Mouse (Mus musculus): Measurements from ENCODE around the gene Gm44502. TPM values are rescaled to one million over a fixed set of nuclear protein-coding genes. Genes with fewer than 3 reads are reported as not detected.

The Gm44502 gene
- total and polyA plus RNA-seq, 3 experiments: not detected

DNA sequence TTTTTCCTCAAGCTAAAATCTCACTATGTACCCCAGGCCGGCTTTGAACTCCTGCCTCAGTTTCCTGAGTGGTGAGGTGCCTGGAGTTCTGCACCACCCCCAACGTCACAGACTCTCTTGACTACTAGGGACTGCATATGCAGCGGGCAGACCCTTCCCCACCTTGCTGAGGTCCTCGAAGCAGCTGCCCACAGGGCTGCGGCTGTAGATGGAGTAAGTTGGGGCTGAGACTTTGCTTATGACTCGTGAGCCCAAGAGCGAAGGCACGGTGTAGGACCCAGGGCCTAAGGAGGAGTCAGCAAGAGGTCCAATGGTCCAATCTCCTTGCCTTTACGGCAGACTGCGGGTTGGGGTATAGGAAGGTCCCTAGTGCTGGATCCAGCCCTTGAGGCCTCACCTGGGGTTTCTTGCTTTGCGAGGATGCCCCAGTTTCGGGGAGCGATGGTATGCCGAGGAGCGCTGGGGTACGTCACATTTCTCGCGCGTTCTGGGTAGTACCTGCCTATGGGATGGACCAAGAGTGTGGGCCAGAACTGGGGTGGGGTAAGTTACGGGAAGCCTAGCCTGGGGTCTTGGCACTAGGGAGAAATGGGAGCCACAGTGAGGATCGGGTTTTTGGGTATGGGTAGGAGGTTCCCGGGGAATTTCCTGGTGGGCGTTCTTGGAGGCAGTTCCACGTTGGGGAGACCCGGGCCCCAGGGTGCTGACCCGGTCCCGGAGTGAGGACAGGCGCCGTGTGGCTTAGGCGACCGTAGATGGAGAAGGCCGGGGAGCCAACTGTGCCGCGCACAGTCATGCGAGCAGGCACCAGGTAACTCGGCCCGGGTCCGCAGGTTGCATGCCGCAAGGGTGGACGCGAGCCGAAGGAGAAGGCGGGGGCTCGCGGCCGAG, 51.3 kb downstream of the Gm44502 start:
- no peaks in the 10 kb centered on the region for H3K27me3 ChIP-seq (ENCODE audit: control insufficient read depth in 1 of 2, insufficient read depth in 2 of 2, low read length in 2 of 2)
- H3K4me1 ChIP-seq (ENCODE audit: control insufficient read depth in 1 of 2, insufficient read depth in 2 of 2, low read length in 2 of 2): peaks cover 0 to 11% of the 10 kb centered on the region in 2 experiments; a peak in 1 of 4 replicates
- no peak for DNase-seq (ENCODE audit: low read depth, low spot score)
- H3K79me2 ChIP-seq (ENCODE audit: control insufficient read depth, insufficient read depth, low read length, poor library complexity): peaks cover 7% of the 10 kb centered on the region
- H3K27ac ChIP-seq (ENCODE audit: control insufficient read depth, low read depth, low read length): no peak overlapping the region
- H3K9me3 ChIP-seq (replicated peaks; ENCODE audit: insufficient read depth, low read length): no peaks in the 10 kb centered on the region
- no peak for TF ChIP-seq CTCF (IDR thresholded peaks at IDR 0.05 in 2 of 3, conservative IDR thresholded peaks at IDR 0.05 in 1 of 3; ENCODE audit: control insufficient read depth in 1 of 3, insufficient read depth in 1 of 3, low read depth in 2 of 3, low read length in 3 of 3, poor library complexity in 1 of 3, severe bottlenecking in 1 of 3)
- no peak for TF ChIP-seq GABPA (IDR thresholded peaks at IDR 0.05; ENCODE audit: low read depth, low read length)
- no peak for TF ChIP-seq ETS1 (IDR thresholded peaks at IDR 0.05; ENCODE audit: low read depth, low read length)
- no peak for TF ChIP-seq NRF1 (IDR thresholded peaks at IDR 0.05; ENCODE audit: insufficient read depth, low read depth, low read length, poor library complexity, severe bottlenecking)
- no peak for TF ChIP-seq MAZ (IDR thresholded peaks at IDR 0.05; ENCODE audit: low read depth, low read length)
- no peak for TF ChIP-seq KAT2A (conservative IDR thresholded peaks at IDR 0.05; ENCODE audit: low read depth, low read length)
- TF ChIP-seq MXI1 (IDR thresholded peaks at IDR 0.05; ENCODE audit: low read depth, low read length): no peak
- no peak for TF ChIP-seq TAL1 (IDR thresholded peaks at IDR 0.05; ENCODE audit: low read length)
- TF ChIP-seq BHLHE40 (IDR thresholded peaks at IDR 0.05; ENCODE audit: borderline replicate concordance, low read depth, low read length): no peak
- TF ChIP-seq SMC3 (IDR thresholded peaks at IDR 0.05; ENCODE audit: low read depth, low read length): no peak
- H3K36me3 ChIP-seq (ENCODE audit: control insufficient read depth in 1 of 2, insufficient read depth in 2 of 2, low read length in 2 of 2): peaks cover 0 to 8% of the 10 kb centered on the region in 2 experiments; a peak in 2 of 4 replicates
- H3K9ac ChIP-seq (ENCODE audit: control insufficient read depth, low read depth, low read length, poor library complexity, severe bottlenecking): no peak overlapping the region
- H3K4me3 ChIP-seq (ENCODE audit: control insufficient read depth in 1 of 2, insufficient read depth in 1 of 2, low read depth in 2 of 2, low read length in 2 of 2): no peak overlapping the region

DNA sequence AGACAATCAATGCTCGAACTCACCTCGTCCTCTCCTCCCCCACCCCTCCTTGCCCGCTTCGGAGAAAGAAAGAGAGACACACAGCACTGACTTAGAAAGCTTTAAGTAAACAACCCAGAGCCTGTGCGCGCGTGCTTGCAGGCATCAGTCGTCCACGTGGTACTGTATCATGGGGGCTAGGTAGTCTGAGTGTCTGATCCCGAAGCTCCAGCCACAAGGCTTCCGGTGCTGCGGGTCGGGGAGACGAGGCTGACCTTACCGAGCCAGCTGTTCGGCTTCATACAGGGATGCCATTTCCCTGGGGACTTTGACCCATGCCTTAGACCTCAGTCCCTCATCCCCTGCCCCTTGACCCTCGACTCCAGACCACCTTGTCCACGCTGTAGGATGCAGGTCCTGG, 52.1 kb downstream of the Gm44502 start:
- Histone ChIP-seq H3K27ac (ENCODE audit: control insufficient read depth, low read depth, low read length) (no peak overlapping the region), H3K9me3 (replicated peaks; ENCODE audit: insufficient read depth, low read length) (no peaks in the 10 kb centered on the region), H3K4me3 (ENCODE audit: control insufficient read depth in 1 of 2, insufficient read depth in 1 of 2, low read depth in 2 of 2, low read length in 2 of 2) (no peak overlapping the region), H3K79me2 (ENCODE audit: control insufficient read depth, insufficient read depth, low read length, poor library complexity) (peaks cover 15% of the 10 kb centered on the region), H3K27me3 (ENCODE audit: control insufficient read depth in 1 of 2, insufficient read depth in 2 of 2, low read length in 2 of 2) (no peaks in the 10 kb centered on the region), H3K4me1 (ENCODE audit: control insufficient read depth in 1 of 2, insufficient read depth in 2 of 2, low read length in 2 of 2) (peaks cover 0 to 11% of the 10 kb centered on the region in 2 experiments; a peak in 1 of 4 replicates), H3K9ac (ENCODE audit: control insufficient read depth, low read depth, low read length, poor library complexity, severe bottlenecking) (no peak overlapping the region), H3K36me3 (ENCODE audit: control insufficient read depth in 1 of 2, insufficient read depth in 2 of 2, low read length in 2 of 2) (peaks cover 0 to 10% of the 10 kb centered on the region in 2 experiments; a peak in 2 of 4 replicates)
- TF ChIP-seq RAD21 (IDR thresholded peaks at IDR 0.05; ENCODE audit: low read depth, low read length): no peak
- no peak for TF ChIP-seq ZNF384 (IDR thresholded peaks at IDR 0.05; ENCODE audit: low read depth, low read length)
- DNase-seq (ENCODE audit: low read depth, low spot score): no peak

DNA sequence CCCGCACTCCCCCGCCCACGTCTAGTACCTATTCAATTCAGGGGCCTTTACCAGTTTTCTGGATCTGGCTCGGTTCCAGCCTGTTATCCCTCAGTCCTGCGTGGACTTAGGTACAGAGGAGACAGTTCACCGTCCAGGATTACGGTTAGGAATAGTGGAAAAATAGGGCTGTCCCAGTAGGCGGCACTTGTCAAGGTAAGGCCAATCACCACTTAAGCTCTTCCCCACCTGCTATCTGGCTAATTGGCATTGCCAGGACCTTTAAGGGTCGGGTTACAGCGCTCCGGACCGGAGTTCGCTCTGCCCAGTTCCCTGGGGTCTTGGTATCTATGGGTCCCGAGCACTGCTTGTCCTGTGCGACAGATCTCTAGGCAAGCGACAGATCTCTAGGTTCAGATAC, 52.5 kb downstream of the Gm44502 start, which contains the start of gene Tymp:
Gene Tymp, minus strand, starts transcription at position 83 of the 400 bp plus-strand sequence.
- Histone ChIP-seq H3K4me1 (ENCODE audit: control insufficient read depth in 1 of 2, insufficient read depth in 2 of 2, low read length in 2 of 2) (peaks cover 0 to 11% of the 10 kb centered on the region in 2 experiments; a peak in 1 of 4 replicates), H3K9ac (ENCODE audit: control insufficient read depth, low read depth, low read length, poor library complexity, severe bottlenecking) (no peak within 1 kb of the TSS), H3K27me3 (ENCODE audit: control insufficient read depth in 1 of 2, insufficient read depth in 2 of 2, low read length in 2 of 2) (no peaks in the 10 kb centered on the region), H3K4me3 (ENCODE audit: control insufficient read depth in 1 of 2, insufficient read depth in 1 of 2, low read depth in 2 of 2, low read length in 2 of 2) (no peak within 1 kb of the TSS), H3K36me3 (ENCODE audit: control insufficient read depth in 1 of 2, insufficient read depth in 2 of 2, low read length in 2 of 2) (peaks cover 0 to 10% of the 10 kb centered on the region in 2 experiments; a peak in 2 of 4 replicates), H3K27ac (ENCODE audit: control insufficient read depth, low read depth, low read length) (no peak within 1 kb of the TSS), H3K79me2 (ENCODE audit: control insufficient read depth, insufficient read depth, low read length, poor library complexity) (peaks cover 18% of the 10 kb centered on the region), H3K9me3 (replicated peaks; ENCODE audit: insufficient read depth, low read length) (no peaks in the 10 kb centered on the region)
- DNase-seq (ENCODE audit: low read depth, low spot score): no peak
- no peak for TF ChIP-seq CHD2 (IDR thresholded peaks at IDR 0.05; ENCODE audit: low read length)
- TF ChIP-seq GATA1 (IDR thresholded peaks at IDR 0.05; ENCODE audit: low read depth, low read length): no peak
- no peak for TF ChIP-seq POLR2AphosphoS5 (IDR thresholded peaks at IDR 0.05; ENCODE audit: borderline replicate concordance, low read depth, low read length)
- TF ChIP-seq TCF12 (IDR thresholded peaks at IDR 0.05; ENCODE audit: low read depth, low read length): no peak
- TF ChIP-seq E2F4 (IDR thresholded peaks at IDR 0.05; ENCODE audit: borderline replicate concordance, low read depth, low read length): no peak
- no peak for TF ChIP-seq CHD1 (IDR thresholded peaks at IDR 0.05; ENCODE audit: low read depth, low read length)
- no peak for TF ChIP-seq POLR2A (IDR thresholded peaks at IDR 0.05; ENCODE audit: control insufficient read depth in 1 of 2, insufficient read depth in 1 of 2, low read depth in 1 of 2, low read length in 2 of 2, poor library complexity in 1 of 2)
- TF ChIP-seq ZC3H11A (IDR thresholded peaks at IDR 0.05; ENCODE audit: low read depth, low read length): no peak
- TF ChIP-seq MYB (IDR thresholded peaks at IDR 0.05; ENCODE audit: low read depth, low read length): no peak
- no peak for TF ChIP-seq MYC (IDR thresholded peaks at IDR 0.05; ENCODE audit: low read depth, low read length)
- TF ChIP-seq TAL1 (IDR thresholded peaks at IDR 0.05; ENCODE audit: low read length): no peak
- TF ChIP-seq RCOR1 (IDR thresholded peaks at IDR 0.05; ENCODE audit: low read depth, low read length): no peak
- no peak for TF ChIP-seq BHLHE40 (IDR thresholded peaks at IDR 0.05; ENCODE audit: borderline replicate concordance, low read depth, low read length)
- no peak for TF ChIP-seq EP300 (IDR thresholded peaks at IDR 0.05; ENCODE audit: low read depth in 1 of 2, low read length in 2 of 2)
- TF ChIP-seq MAZ (IDR thresholded peaks at IDR 0.05; ENCODE audit: low read depth, low read length): no peak
- no peak for TF ChIP-seq SIN3A (IDR thresholded peaks at IDR 0.05; ENCODE audit: low read length)
